Mouse (Mus musculus): ENCODE data around the gene Rad23b. TPM values are rescaled to one million over a fixed set of nuclear protein-coding genes. Genes with fewer than 3 reads are reported as not detected.
A peak's percentile ranks its signal among the peaks of the same experiment; 100 is the strongest.
"Not testable (repeated sequence)": the region's sequence is repeated elsewhere in the genome, so short reads cannot be mapped to it uniquely, and the experiment has no call there.

Gene Rad23b
- polyA plus RNA-seq, 1 experiment = 143 TPM

DNA sequence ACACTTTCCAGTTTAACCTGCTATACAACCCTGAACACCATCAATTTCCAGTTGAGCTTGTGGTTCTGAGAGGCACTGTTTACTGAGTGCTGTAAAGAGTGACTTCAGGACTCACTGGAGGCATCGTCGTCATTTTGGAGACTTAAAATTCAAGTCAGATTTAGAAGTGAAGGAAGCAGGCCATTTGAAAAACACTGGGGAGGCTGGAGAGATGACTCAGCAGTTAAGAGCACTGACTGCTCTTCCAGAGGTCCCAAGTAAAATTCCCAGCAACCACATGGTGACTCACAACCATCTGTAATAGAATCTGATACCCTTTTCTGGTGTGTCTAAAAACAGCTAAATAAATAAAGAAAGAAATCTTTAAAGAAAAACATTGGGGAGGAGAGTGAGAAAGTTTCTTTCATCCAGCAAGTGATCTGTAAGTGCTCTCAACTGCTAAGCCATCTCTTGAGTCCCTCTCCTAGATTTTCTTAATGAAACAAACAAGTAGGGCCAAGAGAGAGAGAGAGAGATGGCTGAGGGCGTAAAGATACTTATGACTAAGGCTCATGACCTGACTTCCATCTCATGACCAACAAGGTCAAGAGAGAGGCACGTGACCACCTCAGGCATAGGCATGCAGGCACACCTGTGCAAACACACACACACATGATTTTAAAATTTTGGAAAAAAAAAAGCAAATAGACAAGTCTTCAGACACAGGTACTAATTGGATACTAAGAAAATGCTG, 23.9 kb upstream of the Rad23b start:
- no peaks in the 10 kb centered on the region for H3K27me3 ChIP-seq (ENCODE audit: control insufficient read depth, insufficient read depth, insufficient read length)
- no peaks in the 10 kb centered on the region for H3K36me3 ChIP-seq (ENCODE audit: control insufficient read depth, insufficient read depth)
- TF ChIP-seq MYOG (IDR thresholded peaks at IDR 0.05; ENCODE audit: control insufficient read depth, extremely low read depth, insufficient read length) (no peak), USF1 (IDR thresholded peaks at IDR 0.05; ENCODE audit: low read depth) (peak; percentile 98), CTCF (IDR thresholded peaks at IDR 0.05; ENCODE audit: control insufficient read depth, insufficient read depth, insufficient read length) (no peak), FOSL1 (IDR thresholded peaks at IDR 0.05; ENCODE audit: insufficient read depth, low read length, poor library complexity, severe bottlenecking) (peak; percentile 91), MYOD1 (IDR thresholded peaks at IDR 0.05; ENCODE audit: control insufficient read depth, insufficient read length, low read depth) (peak; percentile 32), CEBPB (IDR thresholded peaks at IDR 0.05; ENCODE audit: low read depth) (no peak), MAX (IDR thresholded peaks at IDR 0.05) (no peak)
- H3K79me2 ChIP-seq (ENCODE audit: control insufficient read depth, insufficient read depth) = no peaks in the 10 kb centered on the region
- H3K4me3 ChIP-seq (ENCODE audit: insufficient read depth, poor library complexity, severe bottlenecking) = no peak overlapping the region
- H3ac ChIP-seq (ENCODE audit: control insufficient read depth, insufficient read length, low read depth) = peak overlapping the region; percentile 53
- no peaks in the 10 kb centered on the region for H3K79me3 ChIP-seq (ENCODE audit: low read depth)

DNA sequence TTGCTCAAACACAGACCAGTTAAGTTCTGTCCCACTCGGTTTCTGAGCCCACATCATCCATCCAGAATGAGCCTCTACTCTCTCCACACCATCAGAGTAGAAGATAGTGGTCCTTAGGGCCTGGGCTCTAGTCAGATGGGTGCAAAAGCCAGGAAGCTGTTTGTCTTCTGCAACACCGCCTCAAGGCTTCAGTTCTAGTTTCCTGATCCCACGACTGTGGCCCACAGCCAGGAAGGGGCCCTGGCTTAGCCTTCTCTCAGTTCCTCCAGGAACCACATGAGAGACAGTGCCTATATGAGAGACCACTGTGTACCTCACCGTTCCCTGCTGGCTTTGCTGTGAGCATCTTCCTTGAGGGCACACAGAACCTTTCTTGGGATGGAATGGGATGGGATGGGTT, 22.3 kb upstream of the Rad23b start:
- TF ChIP-seq MYOG (IDR thresholded peaks at IDR 0.05; ENCODE audit: control insufficient read depth, extremely low read depth, insufficient read length) (no peak), CTCF (IDR thresholded peaks at IDR 0.05; ENCODE audit: control insufficient read depth, insufficient read depth, insufficient read length) (no peak), USF1 (IDR thresholded peaks at IDR 0.05; ENCODE audit: low read depth) (no peak), CEBPB (IDR thresholded peaks at IDR 0.05; ENCODE audit: low read depth) (no peak), MAX (IDR thresholded peaks at IDR 0.05) (no peak), MYOD1 (IDR thresholded peaks at IDR 0.05; ENCODE audit: control insufficient read depth, insufficient read length, low read depth) (no peak), FOSL1 (IDR thresholded peaks at IDR 0.05; ENCODE audit: insufficient read depth, low read length, poor library complexity, severe bottlenecking) (no peak)
- Histone ChIP-seq H3K79me3 (ENCODE audit: low read depth) (no peaks in the 10 kb centered on the region), H3ac (ENCODE audit: control insufficient read depth, insufficient read length, low read depth) (no peak overlapping the region), H3K27me3 (ENCODE audit: control insufficient read depth, insufficient read depth, insufficient read length) (no peaks in the 10 kb centered on the region), H3K36me3 (ENCODE audit: control insufficient read depth, insufficient read depth) (no peaks in the 10 kb centered on the region), H3K79me2 (ENCODE audit: control insufficient read depth, insufficient read depth) (no peaks in the 10 kb centered on the region), H3K4me3 (ENCODE audit: insufficient read depth, poor library complexity, severe bottlenecking) (no peak overlapping the region)

DNA sequence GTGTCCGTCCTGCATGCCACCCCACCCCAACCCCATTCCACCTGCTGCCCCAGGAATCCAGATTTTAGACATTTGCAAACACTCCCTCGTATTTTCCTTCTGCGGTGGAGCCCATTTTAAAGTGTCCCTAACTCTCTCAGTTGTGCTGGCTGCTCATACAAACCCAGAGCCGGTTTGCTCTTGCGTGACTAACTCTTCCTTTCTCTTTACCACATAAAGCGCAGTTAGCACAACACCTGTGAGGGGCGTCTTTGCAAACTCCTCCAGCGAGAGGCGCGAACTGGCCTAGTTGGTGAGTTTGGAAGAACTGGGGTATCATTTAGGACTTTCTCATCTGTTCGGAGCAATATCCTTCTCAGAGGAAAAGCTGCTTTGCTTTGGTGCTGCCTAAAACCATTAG, 21.4 kb upstream of the Rad23b start:
- Histone ChIP-seq H3K79me2 (ENCODE audit: control insufficient read depth, insufficient read depth) (no peaks in the 10 kb centered on the region), H3ac (ENCODE audit: control insufficient read depth, insufficient read length, low read depth) (no peak overlapping the region), H3K4me3 (ENCODE audit: insufficient read depth, poor library complexity, severe bottlenecking) (no peak overlapping the region), H3K36me3 (ENCODE audit: control insufficient read depth, insufficient read depth) (no peaks in the 10 kb centered on the region), H3K79me3 (ENCODE audit: low read depth) (no peaks in the 10 kb centered on the region), H3K27me3 (ENCODE audit: control insufficient read depth, insufficient read depth, insufficient read length) (no peaks in the 10 kb centered on the region)
- no peak for TF ChIP-seq MAX (IDR thresholded peaks at IDR 0.05)
- no peak for TF ChIP-seq MYOG (IDR thresholded peaks at IDR 0.05; ENCODE audit: control insufficient read depth, extremely low read depth, insufficient read length)
- no peak for TF ChIP-seq USF1 (IDR thresholded peaks at IDR 0.05; ENCODE audit: low read depth)
- no peak for TF ChIP-seq MYOD1 (IDR thresholded peaks at IDR 0.05; ENCODE audit: control insufficient read depth, insufficient read length, low read depth)
- TF ChIP-seq CTCF (IDR thresholded peaks at IDR 0.05; ENCODE audit: control insufficient read depth, insufficient read depth, insufficient read length) = no peak
- TF ChIP-seq FOSL1 (IDR thresholded peaks at IDR 0.05; ENCODE audit: insufficient read depth, low read length, poor library complexity, severe bottlenecking) = no peak
- no peak for TF ChIP-seq CEBPB (IDR thresholded peaks at IDR 0.05; ENCODE audit: low read depth)

DNA sequence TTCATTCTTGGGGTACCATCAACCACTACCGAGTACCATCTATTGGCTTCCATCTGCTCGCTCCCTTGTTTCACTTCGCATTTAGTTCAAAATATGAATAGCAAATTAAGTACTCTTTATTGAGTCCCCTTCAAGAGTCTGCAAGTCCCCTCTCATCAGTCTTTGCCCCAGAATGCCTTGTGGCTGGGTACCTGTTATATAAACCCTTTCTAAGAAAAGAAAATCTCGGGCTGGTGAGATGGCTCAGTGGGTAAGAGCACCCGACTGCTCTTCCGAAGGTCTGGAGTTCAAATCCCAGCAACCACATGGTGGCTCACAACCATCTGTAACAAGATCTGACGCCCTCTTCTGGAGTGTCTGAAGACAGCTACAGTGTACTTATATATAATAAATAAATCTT, 20.9 kb upstream of the Rad23b start:
- not testable (repeated sequence) for H3K79me3 ChIP-seq (ENCODE audit: low read depth); H3ac ChIP-seq (ENCODE audit: control insufficient read depth, insufficient read length, low read depth); H3K79me2 ChIP-seq (ENCODE audit: control insufficient read depth, insufficient read depth); H3K36me3 ChIP-seq (ENCODE audit: control insufficient read depth, insufficient read depth); H3K27me3 ChIP-seq (ENCODE audit: control insufficient read depth, insufficient read depth, insufficient read length); H3K4me3 ChIP-seq (ENCODE audit: insufficient read depth, poor library complexity, severe bottlenecking)

DNA sequence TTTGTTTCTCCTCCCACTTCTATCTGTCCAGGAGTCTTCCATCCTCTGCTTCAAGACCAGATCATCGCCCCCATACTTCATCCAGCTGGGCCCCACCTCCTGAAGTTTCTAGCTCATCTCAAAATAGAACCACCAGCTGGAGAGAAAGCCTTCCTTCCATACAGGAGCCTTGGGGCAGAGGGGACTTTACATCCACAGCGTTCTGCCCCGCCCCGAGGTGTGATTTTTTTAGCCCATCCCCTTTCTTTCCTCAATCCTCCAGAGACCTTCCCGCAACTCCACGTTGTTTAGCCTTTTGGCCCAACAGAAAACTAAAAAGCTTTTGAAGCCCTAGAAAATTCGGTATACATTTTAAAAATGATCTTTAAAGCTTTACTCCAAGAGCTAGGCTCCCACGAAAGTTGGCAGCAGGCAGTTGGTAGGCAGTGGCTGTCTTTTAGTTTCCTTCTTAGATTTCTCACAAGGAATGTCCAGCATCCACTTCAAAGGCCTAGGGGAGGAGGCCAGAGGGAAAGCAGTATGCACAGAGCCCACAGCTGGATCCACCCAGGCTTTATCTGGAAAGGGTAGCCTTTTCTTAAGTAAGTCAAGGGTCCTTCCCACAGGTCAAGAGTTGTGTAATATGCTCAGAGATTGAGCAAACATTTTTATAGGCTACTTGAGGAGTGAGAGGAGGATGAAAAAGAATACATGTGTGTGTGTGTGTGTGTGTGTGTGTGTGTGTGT, 20.1 kb upstream of the Rad23b start:
- Histone ChIP-seq H3K4me3 (ENCODE audit: insufficient read depth, poor library complexity, severe bottlenecking) (no peak overlapping the region), H3ac (ENCODE audit: control insufficient read depth, insufficient read length, low read depth) (no peak overlapping the region), H3K79me2 (ENCODE audit: control insufficient read depth, insufficient read depth) (no peaks in the 10 kb centered on the region), H3K79me3 (ENCODE audit: low read depth) (no peaks in the 10 kb centered on the region), H3K27me3 (ENCODE audit: control insufficient read depth, insufficient read depth, insufficient read length) (no peaks in the 10 kb centered on the region), H3K36me3 (ENCODE audit: control insufficient read depth, insufficient read depth) (no peaks in the 10 kb centered on the region)
- no peak for TF ChIP-seq MYOG (IDR thresholded peaks at IDR 0.05; ENCODE audit: control insufficient read depth, extremely low read depth, insufficient read length)
- TF ChIP-seq CEBPB (IDR thresholded peaks at IDR 0.05; ENCODE audit: low read depth) = peak; percentile 67
